Mouse (Mus musculus): ENCODE results near the gene Pagr1a. TPM values are rescaled to one million over a fixed set of nuclear protein-coding genes. Genes with fewer than 3 reads are reported as not detected.

Gene Pagr1a
- 5.3 and 11.3 TPM in 2 replicates for polyA plus RNA-seq (2012; rRNA removed)

DNA sequence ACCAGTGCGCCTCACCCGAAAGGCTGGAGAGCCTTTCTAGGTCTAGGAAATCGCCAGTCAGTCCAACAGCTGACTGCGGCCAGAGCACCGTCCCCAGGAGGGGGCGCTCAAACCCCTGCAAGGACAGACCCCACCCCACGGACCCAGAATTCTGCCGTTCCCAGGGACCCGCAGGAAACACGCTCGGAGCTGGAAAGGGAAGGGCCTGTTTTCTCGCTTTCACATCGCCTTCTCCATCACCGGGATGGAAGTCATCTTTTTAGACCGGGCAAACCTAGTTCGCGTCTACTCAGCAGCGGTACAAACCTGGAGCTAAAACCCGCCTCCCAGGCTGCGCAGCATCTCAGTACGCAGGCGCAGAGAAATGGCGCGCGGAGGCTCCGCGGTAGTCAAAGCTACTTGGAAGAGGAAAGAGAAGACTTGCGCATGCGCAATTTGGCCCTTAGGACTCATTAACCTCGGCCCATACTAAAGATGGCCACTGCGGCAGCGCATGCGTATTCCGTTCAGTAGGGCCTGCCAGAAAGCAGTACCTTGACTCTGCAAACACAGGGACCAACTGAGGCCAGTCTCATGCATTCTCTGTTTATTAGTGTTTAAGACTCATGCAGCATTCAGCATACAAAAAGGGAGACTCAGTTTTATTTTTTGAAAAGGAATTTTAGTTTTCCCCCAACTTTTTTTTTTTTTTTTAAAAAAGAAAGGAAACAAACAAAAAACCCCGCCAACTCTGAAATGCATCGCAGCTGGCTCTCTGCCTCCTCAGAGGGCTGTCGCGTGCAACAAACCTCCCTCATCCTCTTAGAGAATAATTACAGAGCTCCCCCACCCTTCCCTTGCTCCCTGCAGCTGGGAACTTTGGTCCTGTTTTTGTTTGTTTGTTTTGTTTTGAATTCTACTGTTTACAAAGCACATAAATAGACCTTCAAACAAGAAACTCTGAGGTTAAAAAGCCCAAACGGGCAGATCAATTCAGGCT is at the start of gene Pagr1a:
Gene Pagr1a (minus strand): TSS at position 382 of the 979 bp plus-strand sequence.
- DNase-seq (ENCODE audit: low read depth, low spot score): peak; percentile 94
- WGBS: 2% methylated on average over 39 of the region's 39 CpGs

GRCm38 (mm10) chr7:127066317-127066716 is 49.2 kb upstream of the Pagr1a start:
- DNase-seq (ENCODE audit: low read depth, low spot score): no peak
- WGBS: 51% methylated on average over 4 of the region's 4 CpGs

DNA sequence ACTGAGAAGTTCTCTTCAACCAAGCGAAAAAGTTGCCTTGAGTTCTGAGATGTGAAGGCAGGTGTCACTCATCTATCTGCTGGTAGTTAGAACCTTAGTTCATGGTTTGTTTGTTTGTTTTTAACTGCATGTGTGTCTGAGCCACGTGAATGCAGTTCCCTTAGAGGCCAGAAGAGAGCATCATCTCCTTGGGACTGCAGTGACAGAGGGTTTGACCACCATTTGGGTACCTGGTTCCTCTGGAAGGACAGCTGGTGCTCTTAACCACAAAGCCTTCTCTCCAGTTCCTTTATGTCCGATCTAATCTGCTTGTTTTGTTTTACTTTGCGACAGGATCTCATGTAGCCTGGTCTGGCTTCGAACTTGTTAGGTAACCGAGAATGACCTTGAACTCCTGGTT is 48.4 kb upstream of the Pagr1a start:
- WGBS: 87% methylated on average over 6 of the region's 6 CpGs
- DNase-seq (ENCODE audit: low read depth, low spot score): no peak

DNA sequence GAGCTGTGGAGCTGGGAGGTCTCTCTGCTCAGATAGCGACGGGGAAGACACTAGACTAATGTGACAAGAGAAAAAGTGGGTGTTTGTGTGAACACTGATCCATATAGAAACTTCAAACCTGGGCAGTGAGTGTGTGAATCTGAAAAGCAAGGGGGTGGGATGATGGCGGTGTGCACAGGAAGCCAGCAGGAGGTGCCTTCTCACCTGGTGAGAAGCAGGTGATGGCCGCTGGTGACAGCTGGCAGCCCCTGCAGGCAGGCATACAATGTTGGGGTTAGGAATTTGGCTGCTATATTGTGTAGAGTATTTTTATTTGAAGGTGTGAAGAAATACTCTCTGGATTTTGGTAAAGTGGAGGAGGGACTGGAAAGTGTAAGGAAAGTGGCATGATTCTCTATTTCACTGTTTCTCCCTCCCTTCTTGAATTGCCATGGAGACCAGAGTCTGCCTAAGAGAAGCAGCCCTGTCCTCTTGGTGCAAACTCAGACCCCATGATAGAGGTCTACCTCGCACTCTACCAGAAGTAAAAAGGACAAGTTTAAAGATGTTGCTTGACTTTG is 38.0 kb upstream of the Pagr1a start:
- no peak for DNase-seq (ENCODE audit: low read depth, low spot score)
- WGBS: 66% methylated on average over 5 of the region's 5 CpGs

- peak; percentile 73 for DNase-seq (ENCODE audit: low read depth, low spot score)
- WGBS: 1% methylated on average over 53 of the region's 53 CpGs
Observed at GRCm38 (mm10) chr7:127041851-127042672, 24.9 kb upstream of the Pagr1a start, which contains the start of gene Kif22. Gene Kif22 (minus strand): TSS chr7:127042471.

- DNase-seq (ENCODE audit: low read depth, low spot score): no peak
- 40% methylated on average over 1 of the region's 1 CpGs for WGBS
Observed at GRCm38 (mm10) chr7:127031244-127031643, 14.1 kb upstream of the Pagr1a start.

DNA sequence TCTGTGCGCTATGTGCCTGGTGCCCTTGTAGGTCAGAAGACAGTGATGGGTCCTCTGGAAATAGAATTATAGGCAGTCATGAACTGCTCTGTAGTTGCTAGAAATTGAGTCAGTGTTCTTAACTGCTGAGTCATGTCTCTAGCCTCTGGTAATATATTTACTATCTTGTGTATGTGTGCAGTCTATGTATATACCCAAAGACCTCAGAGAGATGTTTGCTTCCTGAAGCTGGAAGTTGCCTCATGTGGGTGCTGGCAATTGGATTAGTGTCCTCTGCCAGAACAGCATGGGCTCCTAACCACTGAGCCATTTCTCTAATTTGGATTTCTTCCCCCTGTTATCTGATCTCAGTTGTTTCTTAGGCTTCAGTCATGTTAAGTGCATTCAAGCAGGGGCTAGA is 13.0 kb upstream of the Pagr1a start:
- 91% methylated on average over 1 of the region's 1 CpGs for WGBS
- no peak for DNase-seq (ENCODE audit: low read depth, low spot score)

GRCm38 (mm10) chr7:127027885-127028284 is 10.7 kb upstream of the Pagr1a start:
- DNase-seq (ENCODE audit: low read depth, low spot score): no peak
- WGBS: 39% methylated on average over 8 of the region's 8 CpGs

- WGBS: 1% methylated on average over 61 of the region's 63 CpGs
- peak; percentile 94 for DNase-seq (ENCODE audit: low read depth, low spot score)
Observed at GRCm38 (mm10) chr7:127026984-127027726, 10.0 kb upstream of the Pagr1a start, which contains the start of gene Maz. Gene Maz (minus strand): TSS chr7:127027037.

DNA sequence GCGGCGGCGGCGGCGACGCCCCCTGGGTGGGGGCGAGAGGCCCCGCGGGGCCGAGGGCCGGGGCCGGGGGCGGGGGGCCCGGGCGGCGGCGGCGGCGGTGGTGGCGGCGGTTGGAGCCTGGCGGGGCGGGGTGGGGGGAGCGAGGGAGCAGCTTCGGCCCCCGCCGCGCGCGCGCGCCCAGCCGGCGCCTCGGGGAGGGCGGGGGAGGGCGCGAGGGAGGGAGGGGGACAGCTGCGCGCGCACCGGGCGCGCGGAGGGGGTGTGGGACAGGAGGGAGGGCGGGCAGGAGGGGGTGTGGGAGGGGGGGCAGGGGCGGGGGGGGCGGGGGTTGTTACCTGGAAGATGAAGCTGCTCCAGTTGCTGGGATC is 9.4 kb upstream of the Pagr1a start:
- no peak for DNase-seq (ENCODE audit: low read depth, low spot score)
- WGBS: 4% methylated on average over 15 of the region's 48 CpGs

- no peak for DNase-seq (ENCODE audit: low read depth, low spot score)
- under 1% methylated on average over 40 of the region's 48 CpGs for WGBS
Observed at GRCm38 (mm10) chr7:127026161-127026600, 9.0 kb upstream of the Pagr1a start.

GRCm38 (mm10) chr7:127025556-127026160 is 8.5 kb upstream of the Pagr1a start:
- DNase-seq (ENCODE audit: low read depth, low spot score): no peak

DNA sequence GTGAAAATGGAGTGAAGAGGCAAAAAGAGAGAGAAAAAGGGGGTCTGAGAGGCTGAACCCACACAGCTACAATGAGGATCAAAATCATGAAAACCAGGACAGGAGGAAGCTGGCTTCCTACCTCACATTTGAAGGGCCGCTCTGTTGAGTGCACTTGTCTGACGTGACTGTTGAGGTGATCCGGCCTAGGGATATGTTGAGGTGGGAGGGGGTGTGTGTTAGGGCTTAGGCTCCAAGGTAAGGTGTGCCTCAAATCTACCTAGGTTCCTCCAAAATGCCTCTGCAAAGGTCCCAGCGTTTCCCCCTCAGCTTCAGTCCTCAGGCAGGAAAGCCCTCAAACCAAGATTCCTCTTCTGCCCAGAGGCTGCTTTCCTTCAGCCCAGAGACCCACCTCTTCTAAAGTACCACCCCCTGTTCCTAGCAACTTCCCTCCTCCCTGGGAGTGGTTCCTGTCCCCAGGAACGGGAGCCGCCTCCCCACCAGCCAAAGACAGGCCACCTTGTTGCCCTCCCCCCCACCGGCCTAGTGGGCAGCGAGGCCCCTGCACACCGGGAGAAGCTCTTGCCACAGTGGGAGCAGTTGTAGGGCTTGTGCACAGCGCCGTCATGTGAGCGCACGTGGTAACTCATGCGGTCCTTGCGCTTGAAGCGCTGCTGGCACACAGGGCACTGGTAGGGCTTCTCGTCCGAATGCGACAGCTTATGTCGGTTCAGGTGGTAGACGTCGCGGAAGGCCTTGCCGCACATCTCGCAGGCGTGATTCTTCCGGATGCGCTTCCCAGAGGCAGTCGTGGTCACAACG is 7.8 kb upstream of the Pagr1a start:
- WGBS: 2% methylated on average over 30 of the region's 30 CpGs
- no peak for DNase-seq (ENCODE audit: low read depth, low spot score)

More at GRCm38 (mm10) chr7:127025556-127026160, 8.5 kb upstream of the Pagr1a start:
- WGBS: under 1% methylated on average over 59 of the region's 65 CpGs

DNA sequence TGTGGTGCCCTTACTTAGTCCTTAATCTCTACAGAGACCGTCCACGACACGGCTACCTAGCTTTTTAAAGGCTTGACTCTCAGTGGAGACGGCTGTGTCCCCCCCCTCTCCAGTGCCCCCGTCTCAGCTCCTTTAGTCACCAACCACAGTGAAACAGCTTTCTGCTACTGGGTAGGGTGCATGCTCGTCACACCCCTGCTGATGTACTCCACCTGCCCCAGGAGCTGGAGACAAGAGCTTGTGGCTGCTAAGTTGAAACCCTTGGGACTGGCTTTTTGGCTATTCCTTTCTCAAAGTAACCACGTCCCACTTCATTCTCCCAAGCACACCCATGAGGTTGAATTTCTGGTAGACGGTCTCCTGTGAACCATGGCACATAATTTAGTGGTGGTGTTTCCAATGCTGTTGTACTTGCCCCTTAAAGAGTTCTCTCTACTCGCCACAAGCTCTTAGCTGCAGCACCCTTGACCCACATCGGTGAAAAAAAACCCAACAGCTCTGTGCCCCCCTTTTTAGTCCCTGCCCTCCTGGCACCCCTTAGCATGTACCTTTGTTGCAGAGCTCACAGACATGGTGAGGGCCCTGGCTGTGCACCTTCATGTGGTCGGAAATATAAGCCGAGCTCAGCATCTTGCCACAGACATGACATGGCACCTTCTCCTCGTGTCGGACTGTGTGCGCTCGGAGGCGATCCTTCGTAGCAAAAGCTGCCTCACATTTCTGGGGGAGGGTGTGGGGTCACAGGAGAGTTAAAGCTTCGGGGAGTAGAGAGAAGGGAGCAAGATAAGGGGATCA is 6.9 kb upstream of the Pagr1a start:
- 39% methylated on average over 19 of the region's 19 CpGs for WGBS
- no peak for DNase-seq (ENCODE audit: low read depth, low spot score)

GRCm38 (mm10) chr7:127023272-127023691 is 6.1 kb upstream of the Pagr1a start:
- no peak for DNase-seq (ENCODE audit: low read depth, low spot score)
- 87% methylated on average over 13 of the region's 13 CpGs for WGBS

GRCm38 (mm10) chr7:127022528-127023271 is 5.5 kb upstream of the Pagr1a start:
- no peak for DNase-seq (ENCODE audit: low read depth, low spot score)
- 86% methylated on average over 7 of the region's 7 CpGs for WGBS

Measured in large intestine, adult 2 months (tissue).